Mouse (Mus musculus) right cerebral cortex, postnatal 14 days (tissue): ENCODE measurements at regions not wholly inside any gene's neighbourhood (a gene's known extent, or its start where the extent isn't known, plus 50 kb on each side); places are given as distances from the start of the nearest gene placed in this dataset.

Experiments used
- DNase-seq: peaks from one replicate; pipeline ENCODE4 v3.0.0; 2022

DNA sequence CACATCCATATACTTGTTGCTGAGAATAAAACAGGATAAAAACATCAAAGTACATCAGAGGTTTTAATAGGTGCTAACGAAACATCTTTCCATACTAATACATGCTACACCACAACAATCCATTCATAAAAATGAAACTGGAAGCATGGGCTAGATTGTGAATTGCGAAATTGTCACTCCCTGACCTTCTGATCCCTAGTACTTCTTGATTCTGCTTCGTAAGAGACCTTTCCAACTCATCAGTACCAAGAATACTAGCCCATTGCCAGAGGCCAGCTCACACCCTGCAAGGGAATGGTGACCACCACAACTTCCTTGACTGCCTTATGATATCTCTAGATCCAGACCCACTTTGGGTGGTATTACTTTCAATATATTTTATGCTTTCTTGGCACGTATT, 177.3 kb upstream of the Cdyl start:
- DNase-seq = no peak

DNA sequence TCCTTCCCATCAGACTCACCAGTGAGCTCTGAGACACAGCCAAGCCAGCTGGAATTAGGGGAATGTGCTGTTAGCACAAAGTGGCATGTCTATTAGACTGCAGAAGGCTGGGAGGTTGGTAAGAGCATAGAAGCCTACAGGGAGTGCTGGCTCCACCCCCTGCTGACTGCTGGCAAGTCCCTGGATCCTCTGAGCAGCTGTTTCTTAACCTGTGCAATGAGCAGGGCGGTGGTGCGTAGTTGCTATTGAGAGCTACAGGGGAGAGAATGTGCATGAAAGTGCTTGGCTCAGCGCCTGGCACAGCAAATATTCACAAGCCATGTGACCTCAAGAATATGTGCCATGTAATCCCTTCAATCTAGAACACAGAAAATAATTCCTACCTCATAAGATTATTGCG, 173.5 kb upstream of the Cdyl start:
- DNase-seq = no peak

DNA sequence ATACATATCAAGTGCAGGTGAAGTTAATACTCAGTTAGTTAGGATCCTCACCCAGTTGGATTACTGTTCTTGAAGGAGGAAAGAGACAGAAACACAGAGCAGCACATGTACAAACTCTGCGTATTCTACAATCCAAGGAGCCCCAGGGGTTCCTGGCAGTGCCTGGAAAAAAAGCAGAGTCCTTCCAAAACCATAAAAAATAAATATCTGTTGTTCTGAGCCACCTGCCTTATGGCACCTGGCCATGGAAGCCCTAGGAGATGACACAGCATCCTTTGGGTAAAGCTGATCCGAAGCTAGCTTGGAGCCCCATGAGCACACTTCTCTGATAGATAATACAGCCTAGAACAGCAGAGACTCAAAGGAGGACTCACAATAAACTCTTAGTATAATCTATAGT, 159.9 kb upstream of the Cdyl start:
- no peak for DNase-seq

DNA sequence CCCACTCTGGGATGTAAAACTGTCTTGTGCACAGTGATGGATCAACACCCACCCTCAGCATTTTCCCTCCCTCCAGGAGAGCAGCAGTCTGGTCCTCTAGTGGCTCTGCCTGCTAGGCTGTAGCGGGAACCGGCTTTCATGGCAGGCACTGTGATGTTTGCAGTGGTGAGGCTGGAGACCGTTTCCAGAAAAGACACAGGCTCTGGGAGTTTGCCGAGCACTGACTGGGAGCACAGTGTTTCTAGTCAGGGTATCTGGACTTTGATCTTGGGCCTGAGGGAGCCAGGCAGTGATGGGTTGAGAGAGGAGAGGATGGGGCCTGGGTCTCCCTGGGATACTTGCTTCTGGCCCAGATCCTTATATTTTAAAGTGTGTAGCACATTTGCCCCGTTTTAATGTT, 158.7 kb upstream of the Cdyl start:
- DNase-seq = peak; percentile 16

DNA sequence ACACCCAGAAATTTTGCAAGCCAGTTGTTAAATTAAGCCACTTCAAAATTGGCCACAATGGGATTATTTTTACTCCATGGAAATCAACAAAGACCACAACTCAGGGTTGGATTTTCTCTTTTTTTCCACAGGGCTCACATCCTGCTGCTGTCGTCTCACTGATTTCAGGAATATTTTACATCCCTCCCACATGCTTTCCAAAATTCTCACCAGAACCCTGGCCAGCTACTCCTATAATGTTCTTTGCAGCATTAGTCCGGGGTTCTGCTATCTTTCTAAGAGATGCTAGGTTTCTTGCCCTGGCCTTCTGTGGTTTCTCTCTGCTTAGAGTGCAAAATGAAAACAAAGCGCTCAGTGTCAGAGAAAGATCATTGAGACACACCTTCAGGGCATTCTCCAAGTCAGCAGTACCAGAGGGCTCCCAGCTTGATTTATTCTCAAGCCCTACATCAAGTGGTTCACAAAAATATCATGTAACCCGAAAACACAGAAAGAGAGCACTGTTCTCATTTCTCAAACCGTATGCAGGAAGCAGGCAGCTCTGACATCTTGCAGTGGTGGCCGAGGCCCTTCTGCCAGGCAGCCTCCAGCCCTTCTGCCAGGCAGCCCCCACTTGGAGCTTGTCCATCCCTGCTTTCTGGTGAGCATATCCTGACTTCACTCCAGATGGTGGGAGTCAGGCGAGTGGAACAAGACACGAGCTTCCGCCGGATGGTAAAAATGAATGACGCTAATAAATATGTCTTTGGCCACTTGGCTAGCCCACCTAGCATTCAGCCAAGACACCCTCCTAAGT, 158.1 kb upstream of the Cdyl start:
- DNase-seq = peak; percentile 51

DNA sequence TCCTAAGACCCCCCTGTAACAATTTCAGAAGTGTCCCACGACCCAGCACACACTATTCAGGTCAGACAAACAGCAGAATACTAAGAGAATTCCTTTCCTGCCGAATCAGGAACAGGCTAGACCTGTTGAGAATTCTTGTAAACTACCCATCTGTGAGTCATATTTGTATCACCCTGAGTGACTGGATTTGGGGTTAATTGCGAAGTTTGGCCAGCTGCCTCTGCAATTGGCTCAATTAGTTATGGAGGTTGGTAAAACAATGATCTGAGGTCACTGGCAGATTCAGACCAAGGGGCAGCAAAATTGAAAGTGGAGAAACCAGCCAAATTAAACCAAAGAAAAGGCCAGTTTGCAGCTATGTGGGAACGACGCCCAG, 157.5 kb upstream of the Cdyl start:
- DNase-seq = no peak

DNA sequence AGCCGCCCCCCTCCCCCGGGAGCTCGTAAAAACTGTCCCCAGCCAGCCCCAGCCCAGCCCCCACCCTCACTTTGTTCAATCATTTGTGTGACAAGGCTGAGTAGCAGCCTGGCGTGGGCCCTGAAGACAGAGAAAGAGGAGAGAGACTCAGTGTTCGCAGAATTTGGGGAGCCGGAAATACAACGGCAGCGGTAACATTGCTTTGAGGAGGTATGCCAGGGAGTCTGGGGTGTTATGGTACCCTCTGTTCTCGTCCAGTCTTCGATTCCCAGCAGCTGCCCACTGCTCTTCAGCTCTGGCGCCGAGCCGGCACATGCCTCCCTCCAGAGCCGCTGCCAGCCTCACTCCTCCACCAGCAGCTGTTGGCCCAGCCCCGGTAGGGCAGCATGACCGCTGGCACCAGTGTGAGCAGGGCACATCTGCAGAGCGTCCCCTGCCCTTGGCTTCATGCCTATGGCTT, 156.2 kb upstream of the Cdyl start:
- peak; percentile 55 for DNase-seq

DNA sequence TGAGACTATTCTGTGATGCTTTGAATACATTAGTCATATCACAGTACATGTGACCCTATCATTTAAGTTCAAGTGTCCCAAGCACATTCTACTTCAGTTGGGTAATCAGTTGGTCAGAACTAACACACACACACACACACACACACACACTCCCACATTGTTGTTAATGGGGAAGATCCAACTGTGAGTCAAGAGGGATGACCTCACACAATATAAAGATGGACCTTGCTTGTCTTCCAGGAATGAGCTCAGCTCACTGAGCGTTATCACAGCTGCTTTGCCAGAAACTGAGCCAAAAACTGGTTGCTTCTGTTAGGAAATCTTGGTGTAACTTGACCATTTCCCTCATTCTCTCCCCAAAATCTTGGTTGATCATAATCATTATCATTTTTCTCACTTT, 152.4 kb upstream of the Cdyl start:
- no peak for DNase-seq

DNA sequence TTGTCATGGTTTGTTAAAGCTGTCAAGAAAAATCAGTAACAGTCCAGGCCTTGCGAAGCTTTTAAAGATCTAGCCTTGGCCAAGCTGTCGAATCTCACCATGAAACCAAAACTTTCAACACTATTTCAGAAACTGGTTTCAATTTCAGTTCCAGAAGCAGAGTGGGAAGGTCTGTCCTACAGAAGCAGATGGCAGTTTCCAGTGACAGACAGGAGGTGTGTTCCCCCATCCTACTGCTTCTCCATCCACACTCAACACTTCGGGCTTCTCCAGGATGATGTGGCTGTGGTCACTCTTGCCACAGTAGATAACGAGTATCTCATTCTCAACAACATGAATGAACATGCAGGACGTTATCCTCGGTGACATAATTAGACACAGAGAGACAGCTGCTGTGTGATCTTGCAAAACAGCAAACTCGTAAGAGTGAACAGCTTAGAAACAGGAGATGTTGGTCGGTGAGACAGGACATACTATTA, 147.6 kb upstream of the Cdyl start:
- DNase-seq = no peak

DNA sequence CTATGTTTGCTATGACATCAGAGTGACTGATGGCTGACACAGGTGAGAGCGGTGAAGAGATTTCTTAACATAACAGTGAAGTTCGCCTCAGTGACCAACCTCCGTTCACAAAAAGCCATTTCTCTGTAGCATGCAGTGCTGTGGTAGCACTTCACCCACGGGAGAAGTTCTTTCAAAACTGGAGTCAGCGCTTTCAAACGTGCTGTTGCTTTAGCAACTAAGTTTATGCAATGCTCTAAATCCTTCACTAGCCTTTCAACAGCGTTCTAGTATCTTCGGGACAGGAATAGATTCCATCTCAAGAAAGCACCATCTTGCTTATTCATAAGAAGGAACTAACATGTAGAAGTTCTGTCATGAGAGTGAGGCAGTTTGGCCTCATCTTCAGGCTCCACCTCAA, 146.5 kb upstream of the Cdyl start:
- DNase-seq = peak; percentile 11

DNA sequence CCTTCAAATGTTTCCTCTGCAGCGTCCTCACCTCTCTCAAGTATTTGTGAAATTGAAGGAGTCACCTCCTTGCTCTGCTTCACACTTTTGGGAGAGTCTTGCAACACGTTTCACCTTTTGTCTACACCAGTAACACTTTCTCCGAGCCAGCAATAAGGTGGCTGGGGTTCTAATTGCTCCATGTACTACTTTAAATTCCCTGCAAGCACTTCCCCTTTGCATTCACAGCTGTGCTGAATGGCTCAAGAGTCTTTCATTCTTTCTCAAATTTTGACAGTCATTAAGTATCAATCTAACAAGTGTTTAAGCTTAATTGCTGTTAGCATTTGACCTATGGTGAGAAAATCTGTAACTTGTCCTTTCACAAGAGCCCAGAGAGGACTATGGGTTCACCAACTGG, 144.3 kb upstream of the Cdyl start:
- DNase-seq = no peak

DNA sequence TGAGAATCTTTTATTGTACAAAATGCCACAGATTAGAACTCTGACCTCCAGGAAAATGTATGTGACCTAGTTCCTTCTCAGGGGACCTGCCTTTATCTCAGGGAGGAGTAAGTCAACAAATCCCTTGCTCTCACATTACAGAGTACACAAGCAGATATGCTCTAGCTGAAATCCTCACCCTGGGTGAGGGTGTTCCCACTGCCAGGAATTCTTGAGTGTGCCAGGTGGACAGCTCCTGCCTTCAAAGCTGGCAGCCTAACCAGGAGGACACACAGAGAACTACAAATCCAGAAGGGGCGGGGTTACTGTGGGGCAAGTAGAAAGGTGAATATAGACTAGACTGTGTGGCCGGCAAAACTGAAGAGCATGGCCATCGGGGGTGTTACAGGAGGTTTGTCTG, 141.9 kb upstream of the Cdyl start:
- no peak for DNase-seq

DNA sequence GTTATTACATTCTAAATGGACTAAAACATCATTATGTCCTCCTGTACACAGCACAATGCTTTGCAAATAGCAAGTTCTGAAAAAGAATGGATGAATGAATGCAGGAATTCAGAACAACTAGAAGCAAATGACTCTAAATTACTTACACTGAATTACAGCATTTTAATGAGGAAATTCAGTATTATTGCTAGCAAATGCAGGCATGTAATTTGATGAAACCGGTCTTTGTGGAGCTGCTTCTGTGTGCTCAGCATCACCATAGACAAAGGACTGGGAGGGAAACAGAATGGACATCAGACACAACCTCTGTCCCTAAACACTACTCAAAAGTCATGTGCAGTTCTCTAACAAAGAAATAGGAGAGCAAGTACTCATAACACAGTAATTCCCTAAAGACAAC, 137.4 kb upstream of the Cdyl start:
- no peak for DNase-seq

DNA sequence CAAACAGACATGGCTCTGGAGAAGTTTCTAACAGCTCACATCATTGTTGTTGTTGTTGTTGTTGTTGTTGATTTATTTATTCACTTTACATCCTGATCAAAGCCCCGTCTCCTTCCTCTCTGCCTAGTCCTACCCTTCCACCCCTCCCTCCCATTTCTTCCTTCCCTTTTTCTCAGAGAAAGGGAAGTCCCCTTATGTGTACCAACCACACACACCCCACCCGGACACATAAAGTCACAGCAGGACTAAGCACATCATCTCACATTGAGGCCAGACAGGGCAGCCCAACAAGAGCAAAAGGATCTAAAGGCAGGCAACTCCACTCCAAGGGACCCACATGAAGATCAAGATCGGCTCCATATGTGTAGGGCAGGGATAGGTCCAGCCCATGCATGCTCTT, 130.1 kb upstream of the Cdyl start:
- no peak for DNase-seq

DNA sequence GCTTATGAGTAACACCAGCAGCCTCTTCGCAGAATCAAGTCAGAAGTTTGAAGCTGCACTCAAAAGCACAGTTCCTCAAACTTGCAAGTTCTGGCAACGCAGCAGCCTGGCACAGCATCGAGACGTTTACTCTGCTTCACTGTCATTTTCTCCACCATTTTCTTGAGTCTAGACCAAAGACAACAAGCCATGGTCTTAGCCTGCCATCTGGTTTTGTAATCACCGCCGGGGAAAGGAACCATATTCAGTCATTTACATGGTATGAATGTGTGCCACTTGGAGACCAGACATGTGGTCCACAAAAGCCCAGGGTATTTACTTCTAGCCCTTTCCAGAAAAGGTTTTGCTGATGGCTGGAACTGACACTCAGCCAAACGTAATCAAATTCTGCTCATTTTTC, 122.5 kb upstream of the Cdyl start:
- DNase-seq = no peak

DNA sequence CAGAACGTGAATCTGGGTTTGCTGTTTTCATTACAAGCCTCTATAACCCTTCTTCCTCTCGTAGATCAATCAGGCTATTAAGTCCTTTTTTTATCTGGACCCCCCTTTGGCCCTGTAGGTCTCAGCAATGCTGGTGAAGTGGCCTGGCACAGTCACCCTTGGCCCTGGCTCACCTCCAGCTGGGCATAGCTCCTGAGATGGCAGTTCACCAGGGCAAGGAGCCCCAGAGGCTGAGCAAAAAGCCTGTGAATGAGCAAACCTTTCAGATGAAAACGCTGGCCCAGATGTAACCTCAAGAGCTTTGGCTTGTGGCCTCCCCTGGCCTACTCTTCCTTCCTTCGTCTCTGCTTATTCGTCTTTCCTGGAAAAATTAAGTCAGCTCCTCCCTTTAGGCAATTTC, 121.7 kb upstream of the Cdyl start:
- peak; percentile 8 for DNase-seq

DNA sequence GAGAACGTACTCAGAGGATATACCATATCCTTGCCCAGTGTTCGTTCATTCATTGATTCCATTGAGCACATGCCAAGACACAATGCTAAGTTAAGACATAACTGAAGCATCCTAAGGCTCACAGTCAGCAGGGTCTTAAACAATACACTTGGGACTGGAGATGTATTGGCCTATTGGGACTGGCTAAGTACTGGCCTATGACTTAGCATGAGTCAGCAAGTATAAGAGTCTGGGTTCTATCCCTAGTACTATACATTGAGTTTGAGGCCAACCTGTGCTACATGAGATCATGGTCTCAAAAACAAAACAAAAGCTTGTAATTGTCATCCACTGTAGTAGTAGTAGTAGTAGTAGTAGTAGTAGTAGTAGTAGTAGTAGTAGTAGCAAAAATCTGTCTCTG, 119.2 kb upstream of the Cdyl start:
- no peak for DNase-seq

DNA sequence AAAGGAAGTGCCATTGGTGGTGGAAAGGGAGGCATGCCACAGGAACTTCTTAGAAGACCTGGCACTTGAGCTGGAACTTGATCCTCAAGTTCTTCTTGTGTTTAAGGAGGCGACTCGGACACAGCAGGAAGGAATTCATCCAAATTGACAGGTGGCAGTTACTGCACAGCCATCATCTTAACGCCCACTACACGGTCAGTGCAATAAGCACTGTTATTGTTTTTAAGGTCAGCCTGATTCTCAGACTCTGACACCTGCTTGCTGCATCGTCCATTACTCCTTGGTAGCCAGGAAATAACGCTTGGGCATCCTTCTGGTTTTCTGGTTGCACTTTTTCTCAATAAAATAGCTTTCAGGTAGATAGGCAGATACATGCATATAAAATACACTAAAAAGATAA, 118.6 kb upstream of the Cdyl start:
- DNase-seq = no peak

DNA sequence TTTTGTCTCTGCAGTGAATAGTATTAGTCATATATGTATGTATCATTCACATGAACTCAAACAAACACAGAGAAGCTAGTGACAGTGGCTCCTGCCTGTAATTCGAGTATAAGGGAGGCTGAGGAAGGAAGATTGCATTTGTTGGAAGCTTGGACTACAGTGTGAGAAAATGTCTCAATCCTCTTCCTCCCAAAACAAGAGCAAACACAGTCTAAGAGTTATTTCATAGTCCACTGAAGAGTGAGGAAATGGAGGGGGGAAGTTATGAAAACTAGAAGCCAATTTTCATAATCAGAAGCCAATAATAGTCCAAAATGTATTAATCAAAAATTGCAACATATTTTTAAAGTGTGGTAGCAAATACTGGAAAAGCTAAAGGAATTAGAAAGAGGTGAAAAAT, 95.6 kb upstream of the Cdyl start:
- no peak for DNase-seq

DNA sequence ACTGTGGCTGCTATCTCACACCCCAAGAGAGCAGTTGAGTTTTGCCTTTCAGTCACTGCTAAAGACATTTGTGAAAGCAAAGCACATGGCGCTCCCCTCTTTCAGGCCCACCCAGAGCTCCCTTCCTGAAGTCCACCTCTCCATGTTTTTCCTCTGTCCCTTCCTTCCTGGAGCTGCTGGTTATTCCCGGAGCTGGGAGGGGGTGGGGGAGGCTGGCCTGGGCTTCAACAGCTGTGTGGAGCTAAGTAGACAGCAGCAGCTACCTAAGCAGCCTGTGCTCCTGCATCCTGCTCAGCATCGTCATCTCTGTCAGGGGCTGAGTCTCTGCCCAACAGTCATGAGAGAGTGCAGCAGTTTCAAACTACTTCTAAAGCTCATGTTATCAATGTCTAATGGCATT, 78.0 kb upstream of the Cdyl start:
- DNase-seq = peak; percentile 21

DNA sequence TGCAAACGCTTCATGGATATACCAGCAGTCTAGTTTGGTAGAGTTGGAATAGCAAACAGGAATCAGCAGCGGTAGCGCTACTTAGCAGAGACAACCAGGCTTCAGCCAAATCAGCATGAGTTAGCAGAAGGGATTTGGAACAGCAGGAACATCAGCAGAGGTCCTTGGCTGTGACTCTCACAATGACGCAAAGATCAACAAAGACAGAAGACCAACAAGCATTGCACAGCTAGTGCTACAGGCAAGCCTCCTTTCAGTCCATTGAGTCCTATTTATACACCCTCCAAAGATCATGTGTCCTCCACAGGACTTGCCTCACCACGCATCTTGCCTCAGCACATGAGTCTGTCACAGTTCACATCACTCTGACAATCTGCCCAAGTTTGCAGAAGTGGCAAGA, 61.6 kb upstream of the Cdyl start:
- DNase-seq = no peak

DNA sequence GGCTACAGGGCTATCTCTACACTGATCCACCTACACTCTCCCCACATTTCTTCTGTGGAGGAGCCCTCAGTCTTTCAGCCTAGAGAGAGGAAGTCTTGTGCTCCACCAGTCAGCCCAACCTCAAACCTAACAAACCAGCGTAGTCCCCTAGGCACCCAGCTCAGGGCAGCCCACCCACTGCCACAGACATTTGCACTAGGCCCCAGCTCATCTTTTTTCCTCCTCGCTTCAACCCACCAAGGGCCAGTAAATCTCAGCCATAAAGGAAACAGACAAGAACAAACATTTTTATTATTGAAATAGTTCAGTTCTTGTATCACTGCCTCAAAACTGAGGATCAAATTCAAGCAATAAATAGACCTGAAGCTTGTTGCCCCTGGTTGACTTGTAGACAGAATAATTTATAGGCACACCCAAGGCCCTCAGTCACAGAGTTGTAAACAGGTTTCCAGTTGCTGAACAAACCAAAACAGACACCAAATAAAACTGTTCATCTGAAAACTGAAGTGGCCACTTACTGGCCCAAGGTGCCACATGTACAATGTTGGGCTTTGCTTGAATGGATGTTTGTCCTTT, 58.0 kb upstream of the Cdyl start:
- DNase-seq = no peak

DNA sequence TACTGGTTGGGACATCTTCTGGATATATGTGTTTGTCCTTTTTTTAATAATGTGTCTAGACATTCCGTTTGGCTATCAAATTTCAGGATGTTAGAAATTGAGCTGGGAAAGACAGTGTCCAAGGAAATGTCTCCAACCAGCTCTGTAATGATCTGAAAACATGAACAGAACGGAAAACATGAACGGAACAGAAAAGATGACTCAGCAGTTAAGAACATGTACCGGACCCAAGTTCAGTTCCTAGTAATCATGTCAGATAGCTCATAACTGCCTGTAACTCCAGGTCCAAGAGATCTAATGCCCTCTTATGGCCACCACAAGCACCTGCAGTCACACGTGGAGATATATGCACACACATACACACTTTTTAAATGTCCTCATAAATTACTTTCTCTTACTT, 56.6 kb upstream of the Cdyl start:
- DNase-seq = no peak

DNA sequence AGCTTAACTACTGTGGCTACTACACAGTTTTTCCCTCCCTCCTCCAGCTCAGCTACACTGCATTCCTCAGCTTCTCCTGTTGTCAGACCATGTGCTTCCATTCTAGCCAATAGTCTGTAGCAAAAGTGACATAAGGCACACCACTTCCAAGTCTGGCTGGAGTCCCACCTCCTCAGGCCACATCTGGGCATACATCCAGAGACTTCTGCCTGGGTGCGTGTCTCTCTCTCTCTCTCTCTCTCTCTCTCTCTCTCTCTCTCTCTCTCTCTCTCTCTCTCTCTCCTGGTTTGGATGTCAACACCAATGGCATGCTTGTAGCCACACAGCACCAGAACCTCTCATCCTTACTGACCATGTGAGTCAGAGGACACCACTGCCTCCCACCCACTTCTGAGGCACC, 55.6 kb upstream of the Cdyl start:
- no peak for DNase-seq

DNA sequence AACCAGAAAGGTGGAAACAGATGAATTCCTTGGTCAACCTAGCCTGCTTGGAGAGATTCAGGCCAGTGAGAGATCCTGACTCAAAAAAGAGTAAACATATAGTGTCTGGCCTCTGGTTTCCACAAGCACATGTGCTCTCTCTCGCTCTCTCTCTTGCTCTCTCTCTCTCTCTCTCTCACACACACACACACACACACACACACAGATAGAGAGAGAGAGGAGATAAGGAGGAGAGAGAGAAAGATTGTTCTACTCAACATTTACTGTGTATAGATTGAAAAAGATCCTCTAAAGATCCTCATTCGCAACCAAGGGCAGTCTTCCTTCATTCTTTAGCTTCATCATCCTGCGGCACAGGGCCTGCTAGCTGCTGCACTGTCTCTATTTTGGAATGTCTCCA, 54.9 kb upstream of the Cdyl start:
- no peak for DNase-seq
